Mouse (Mus musculus): ENCODE measurements at regions not wholly inside any gene's neighbourhood (a gene's known extent, or its start where the extent isn't known, plus 50 kb on each side); places are given as distances from the start of the nearest gene placed in this dataset.

GRCm38 (mm10) chr19:23065548-23065947 is 75.5 kb upstream of the Klf9 start:
- no peaks in the 10 kb centered on the region for H3K4me1 ChIP-seq
- H3K4me2 ChIP-seq: no peak overlapping the region
- H3K9me3 ChIP-seq (replicated peaks): no peaks in the 10 kb centered on the region
- no peak overlapping the region for H3K4me3 ChIP-seq (replicated peaks)
- no peak for ATAC-seq (replicated peaks; ENCODE audit: low FRiP score)
- H3K27me3 ChIP-seq: no peaks in the 10 kb centered on the region
- no peaks in the 10 kb centered on the region for H3K36me3 ChIP-seq
- no peak overlapping the region for H3K27ac ChIP-seq
- 70% methylated on average over 5 of the region's 5 CpGs for WGBS
- no peak overlapping the region for H3K9ac ChIP-seq

GRCm38 (mm10) chr19:23066726-23067125 is 74.3 kb upstream of the Klf9 start:
- Histone ChIP-seq H3K4me1 (no peaks in the 10 kb centered on the region), H3K36me3 (no peaks in the 10 kb centered on the region), H3K9ac (no peak overlapping the region), H3K27me3 (no peaks in the 10 kb centered on the region), H3K4me3 (replicated peaks) (no peak overlapping the region), H3K4me2 (no peak overlapping the region), H3K9me3 (replicated peaks) (no peaks in the 10 kb centered on the region), H3K27ac (no peak overlapping the region)
- WGBS: 94% methylated on average over 2 of the region's 2 CpGs
- ATAC-seq (replicated peaks; ENCODE audit: low FRiP score): no peak

GRCm38 (mm10) chr19:23068600-23068999 is 72.4 kb upstream of the Klf9 start:
- Histone ChIP-seq H3K4me3 (replicated peaks) (no peak overlapping the region), H3K27ac (no peak overlapping the region), H3K4me1 (no peaks in the 10 kb centered on the region), H3K27me3 (no peaks in the 10 kb centered on the region), H3K9ac (no peak overlapping the region), H3K9me3 (replicated peaks) (no peaks in the 10 kb centered on the region), H3K4me2 (no peak overlapping the region), H3K36me3 (no peaks in the 10 kb centered on the region)
- no peak for ATAC-seq (replicated peaks; ENCODE audit: low FRiP score)
- 87% methylated on average over 3 of the region's 3 CpGs for WGBS

GRCm38 (mm10) chr19:23069656-23070055 is 71.4 kb upstream of the Klf9 start:
- Histone ChIP-seq H3K4me2 (no peak overlapping the region), H3K4me1 (no peaks in the 10 kb centered on the region), H3K27ac (no peak overlapping the region), H3K9ac (no peak overlapping the region), H3K9me3 (replicated peaks) (no peaks in the 10 kb centered on the region), H3K36me3 (no peaks in the 10 kb centered on the region), H3K4me3 (replicated peaks) (no peak overlapping the region), H3K27me3 (no peaks in the 10 kb centered on the region)
- no peak for ATAC-seq (replicated peaks; ENCODE audit: low FRiP score)
- 100% methylated on average over 1 of the region's 1 CpGs for WGBS

- Histone ChIP-seq H3K36me3 (no peaks in the 10 kb centered on the region), H3K27ac (no peak overlapping the region), H3K4me1 (no peaks in the 10 kb centered on the region), H3K9me3 (replicated peaks) (no peaks in the 10 kb centered on the region), H3K4me3 (replicated peaks) (no peak overlapping the region), H3K4me2 (no peak overlapping the region), H3K9ac (no peak overlapping the region), H3K27me3 (no peaks in the 10 kb centered on the region)
- 89% methylated on average over 1 of the region's 1 CpGs for WGBS
- no peak for ATAC-seq (replicated peaks; ENCODE audit: low FRiP score)
Observed at GRCm38 (mm10) chr19:23071000-23071399, 70.0 kb upstream of the Klf9 start.

GRCm38 (mm10) chr19:23074602-23075570 is 66.1 kb upstream of the Klf9 start:
- Histone ChIP-seq H3K4me3 (replicated peaks) (no peak overlapping the region), H3K27ac (no peak overlapping the region), H3K9me3 (replicated peaks) (no peaks in the 10 kb centered on the region), H3K27me3 (no peaks in the 10 kb centered on the region), H3K4me1 (no peaks in the 10 kb centered on the region), H3K4me2 (no peak overlapping the region), H3K36me3 (no peaks in the 10 kb centered on the region), H3K9ac (no peak overlapping the region)
- no peak for ATAC-seq (replicated peaks; ENCODE audit: low FRiP score)
- 88% methylated on average over 14 of the region's 14 CpGs for WGBS

GRCm38 (mm10) chr19:23075790-23076189 is 65.2 kb upstream of the Klf9 start:
- WGBS: 51% methylated on average over 5 of the region's 5 CpGs
- Histone ChIP-seq H3K9ac (no peak overlapping the region), H3K9me3 (replicated peaks) (no peaks in the 10 kb centered on the region), H3K27me3 (no peaks in the 10 kb centered on the region), H3K36me3 (no peaks in the 10 kb centered on the region), H3K4me1 (no peaks in the 10 kb centered on the region), H3K4me3 (replicated peaks) (no peak overlapping the region), H3K27ac (no peak overlapping the region), H3K4me2 (no peak overlapping the region)
- ATAC-seq (replicated peaks; ENCODE audit: low FRiP score): no peak

- no peak for ATAC-seq (replicated peaks; ENCODE audit: low FRiP score)
- H3K4me3 ChIP-seq (replicated peaks): no peak overlapping the region
- H3K4me2 ChIP-seq: no peak overlapping the region
- whole genome bisulfite sequencing: 29% methylated on average over 7 of the region's 7 CpGs
- H3K4me1 ChIP-seq: no peaks in the 10 kb centered on the region
- no peaks in the 10 kb centered on the region for H3K9me3 ChIP-seq (replicated peaks)
- H3K27ac ChIP-seq: no peak overlapping the region
- H3K9ac ChIP-seq: no peak overlapping the region
- H3K36me3 ChIP-seq: no peaks in the 10 kb centered on the region
- no peaks in the 10 kb centered on the region for H3K27me3 ChIP-seq
Observed at GRCm38 (mm10) chr19:23085173-23085660, 55.8 kb upstream of the Klf9 start.

GRCm38 (mm10) chr19:23087575-23087974 is 53.5 kb upstream of the Klf9 start:
- Histone ChIP-seq H3K27ac (no peak overlapping the region), H3K4me1 (no peaks in the 10 kb centered on the region), H3K4me3 (replicated peaks) (no peak overlapping the region), H3K9ac (no peak overlapping the region), H3K4me2 (no peak overlapping the region), H3K36me3 (no peaks in the 10 kb centered on the region), H3K9me3 (replicated peaks) (no peaks in the 10 kb centered on the region), H3K27me3 (no peaks in the 10 kb centered on the region)
- 83% methylated on average over 3 of the region's 3 CpGs for WGBS
- no peak for ATAC-seq (replicated peaks; ENCODE audit: low FRiP score)

GRCm38 (mm10) chr19:23089081-23089480 is 51.9 kb upstream of the Klf9 start:
- no peak overlapping the region for H3K9ac ChIP-seq
- no peaks in the 10 kb centered on the region for H3K27me3 ChIP-seq
- no peak for ATAC-seq (replicated peaks; ENCODE audit: low FRiP score)
- no peak overlapping the region for H3K4me3 ChIP-seq (replicated peaks)
- no peaks in the 10 kb centered on the region for H3K9me3 ChIP-seq (replicated peaks)
- 100% methylated on average over 1 of the region's 1 CpGs for WGBS
- no peak overlapping the region for H3K27ac ChIP-seq
- no peaks in the 10 kb centered on the region for H3K4me1 ChIP-seq
- H3K36me3 ChIP-seq: no peaks in the 10 kb centered on the region
- H3K4me2 ChIP-seq: no peak overlapping the region

GRCm38 (mm10) chr19:23089761-23090514 is 51.1 kb upstream of the Klf9 start:
- Histone ChIP-seq H3K4me3 (replicated peaks) (no peak overlapping the region), H3K9me3 (replicated peaks) (no peaks in the 10 kb centered on the region), H3K36me3 (no peaks in the 10 kb centered on the region), H3K27ac (no peak overlapping the region), H3K4me1 (no peaks in the 10 kb centered on the region), H3K4me2 (no peak overlapping the region), H3K9ac (no peak overlapping the region), H3K27me3 (no peaks in the 10 kb centered on the region)
- 86% methylated on average over 8 of the region's 8 CpGs for WGBS
- ATAC-seq (replicated peaks; ENCODE audit: low FRiP score): no peak

Measured in kidney, embryonic 15.5 days (tissue).